Mouse (Mus musculus): ENCODE results near the gene Mt2. TPM values are rescaled to one million over a fixed set of nuclear protein-coding genes. Genes with fewer than 3 reads are reported as not detected.
"Not testable (repeated sequence)": the region's sequence is repeated elsewhere in the genome, so short reads cannot be mapped to it uniquely, and the experiment has no call there.

The Mt2 gene
- polyA plus RNA-seq, 1 experiment from 2014 or later = 28.9 TPM

- H3K4me3 ChIP-seq (ENCODE audit: low read depth, low read length) = no peak within 1 kb of the TSS
- H3K4me2 ChIP-seq (ENCODE audit: low read depth, low read length) = no peak within 1 kb of the TSS
- no peaks in the 10 kb centered on the region for H3K9me3 ChIP-seq (ENCODE audit: control insufficient read depth, low read length)
- no peaks in the 10 kb centered on the region for H3K36me3 ChIP-seq (ENCODE audit: control insufficient read depth, insufficient read depth, low read length)
- H3K9ac ChIP-seq (replicated peaks; ENCODE audit: low read depth, low read length) = no peak within 1 kb of the TSS
- H3K27ac ChIP-seq (ENCODE audit: low read depth, low read length) = no peak within 1 kb of the TSS
- WGBS = 65% methylated on average over 6 of the region's 6 CpGs
- H3K4me1 ChIP-seq (ENCODE audit: control insufficient read depth, insufficient read depth, low read length) = no peaks in the 10 kb centered on the region
- no peaks in the 10 kb centered on the region for H3K27me3 ChIP-seq (ENCODE audit: control insufficient read depth, insufficient read depth, low read length)
- ATAC-seq (ENCODE audit: low read depth) = no peak
Measured at GRCm38 (mm10) chr8:94136933-94137332, 35.5 kb upstream of the Mt2 start, which contains the start of gene Mt4. Gene Mt4 (plus strand): TSS chr8:94137197.

GRCm38 (mm10) chr8:94140266-94140795 lies 32.1 kb upstream of the Mt2 start:
- no peak overlapping the region for H3K27ac ChIP-seq (ENCODE audit: low read depth, low read length)
- WGBS = 89% methylated on average over 4 of the region's 4 CpGs
- H3K4me2 ChIP-seq (ENCODE audit: low read depth, low read length) = no peak overlapping the region
- H3K9me3 ChIP-seq (ENCODE audit: control insufficient read depth, low read length) = no peaks in the 10 kb centered on the region
- no peaks in the 10 kb centered on the region for H3K4me1 ChIP-seq (ENCODE audit: control insufficient read depth, insufficient read depth, low read length)
- ATAC-seq (ENCODE audit: low read depth) = no peak
- no peak overlapping the region for H3K4me3 ChIP-seq (ENCODE audit: low read depth, low read length)
- H3K36me3 ChIP-seq (ENCODE audit: control insufficient read depth, insufficient read depth, low read length) = no peaks in the 10 kb centered on the region
- H3K27me3 ChIP-seq (ENCODE audit: control insufficient read depth, insufficient read depth, low read length) = no peaks in the 10 kb centered on the region
- H3K9ac ChIP-seq (replicated peaks; ENCODE audit: low read depth, low read length) = no peak overlapping the region

- no peak overlapping the region for H3K4me3 ChIP-seq (ENCODE audit: low read depth, low read length)
- no peak overlapping the region for H3K27ac ChIP-seq (ENCODE audit: low read depth, low read length)
- no peaks in the 10 kb centered on the region for H3K9me3 ChIP-seq (ENCODE audit: control insufficient read depth, low read length)
- WGBS = 47% methylated on average over 5 of the region's 5 CpGs
- ATAC-seq (ENCODE audit: low read depth) = no peak
- H3K36me3 ChIP-seq (ENCODE audit: control insufficient read depth, insufficient read depth, low read length) = no peaks in the 10 kb centered on the region
- H3K4me1 ChIP-seq (ENCODE audit: control insufficient read depth, insufficient read depth, low read length) = peaks cover 5% of the 10 kb centered on the region; the same call in 1 of the 2 replicates
- H3K9ac ChIP-seq (replicated peaks; ENCODE audit: low read depth, low read length) = no peak overlapping the region
- no peak overlapping the region for H3K4me2 ChIP-seq (ENCODE audit: low read depth, low read length)
- H3K27me3 ChIP-seq (ENCODE audit: control insufficient read depth, insufficient read depth, low read length) = no peaks in the 10 kb centered on the region
Measured at GRCm38 (mm10) chr8:94148236-94148635, 24.2 kb upstream of the Mt2 start.

GRCm38 (mm10) chr8:94150925-94151324 lies 21.5 kb upstream of the Mt2 start:
- no peak overlapping the region for H3K27ac ChIP-seq (ENCODE audit: low read depth, low read length)
- H3K9me3 ChIP-seq (ENCODE audit: control insufficient read depth, low read length) = no peaks in the 10 kb centered on the region
- H3K4me1 ChIP-seq (ENCODE audit: control insufficient read depth, insufficient read depth, low read length) = peaks cover 5% of the 10 kb centered on the region; the same call in 1 of the 2 replicates
- no peaks in the 10 kb centered on the region for H3K27me3 ChIP-seq (ENCODE audit: control insufficient read depth, insufficient read depth, low read length)
- 83% methylated on average over 5 of the region's 5 CpGs for WGBS
- no peak overlapping the region for H3K4me3 ChIP-seq (ENCODE audit: low read depth, low read length)
- ATAC-seq (ENCODE audit: low read depth) = no peak
- H3K4me2 ChIP-seq (ENCODE audit: low read depth, low read length) = no peak overlapping the region
- H3K36me3 ChIP-seq (ENCODE audit: control insufficient read depth, insufficient read depth, low read length) = no peaks in the 10 kb centered on the region
- H3K9ac ChIP-seq (replicated peaks; ENCODE audit: low read depth, low read length) = no peak overlapping the region

GRCm38 (mm10) chr8:94152513-94153300 lies 19.8 kb upstream of the Mt2 start, which contains the start of gene Mt3:
Gene Mt3 (plus strand): TSS chr8:94152607.
- peak within 1 kb of the TSS; percentile 57 for H3K9ac ChIP-seq (replicated peaks; ENCODE audit: low read depth, low read length)

GRCm38 (mm10) chr8:94153451-94153850 lies 19.0 kb upstream of the Mt2 start:
- Histone ChIP-seq H3K27me3 (ENCODE audit: control insufficient read depth, insufficient read depth, low read length) (no peaks in the 10 kb centered on the region), H3K4me3 (ENCODE audit: low read depth, low read length) (peak overlapping the region; percentile 43), H3K27ac (ENCODE audit: low read depth, low read length) (peak overlapping the region; percentile 55), H3K36me3 (ENCODE audit: control insufficient read depth, insufficient read depth, low read length) (no peaks in the 10 kb centered on the region), H3K9me3 (ENCODE audit: control insufficient read depth, low read length) (no peaks in the 10 kb centered on the region), H3K4me2 (ENCODE audit: low read depth, low read length) (peak overlapping the region; percentile 79), H3K4me1 (ENCODE audit: control insufficient read depth, insufficient read depth, low read length) (peaks cover 5% of the 10 kb centered on the region; the same call in 1 of the 2 replicates), H3K9ac (replicated peaks; ENCODE audit: low read depth, low read length) (peak overlapping the region; percentile 57; the same call in 1 of the 2 replicates)
- 17% methylated on average over 7 of the region's 7 CpGs for WGBS
- ATAC-seq (ENCODE audit: low read depth) = peak; percentile 28; the same call in 1 of the 2 replicates

More at GRCm38 (mm10) chr8:94152513-94153300, 19.8 kb upstream of the Mt2 start, which contains the start of gene Mt3:
- Histone ChIP-seq H3K27ac (ENCODE audit: low read depth, low read length) (peak within 1 kb of the TSS; percentile 57), H3K36me3 (ENCODE audit: control insufficient read depth, insufficient read depth, low read length) (no peaks in the 10 kb centered on the region), H3K4me3 (ENCODE audit: low read depth, low read length) (peak within 1 kb of the TSS; percentile 43), H3K27me3 (ENCODE audit: control insufficient read depth, insufficient read depth, low read length) (no peaks in the 10 kb centered on the region), H3K4me1 (ENCODE audit: control insufficient read depth, insufficient read depth, low read length) (peaks cover 5% of the 10 kb centered on the region; the same call in 1 of the 2 replicates), H3K4me2 (ENCODE audit: low read depth, low read length) (peak within 1 kb of the TSS; percentile 79), H3K9me3 (ENCODE audit: control insufficient read depth, low read length) (no peaks in the 10 kb centered on the region)
- peak; percentile 85 for ATAC-seq (ENCODE audit: low read depth)
- under 1% methylated on average over 29 of the region's 29 CpGs for WGBS

- peaks cover 5% of the 10 kb centered on the region; the same call in 1 of the 2 replicates for H3K4me1 ChIP-seq (ENCODE audit: control insufficient read depth, insufficient read depth, low read length)
- no peak overlapping the region for H3K4me3 ChIP-seq (ENCODE audit: low read depth, low read length)
- no peaks in the 10 kb centered on the region for H3K36me3 ChIP-seq (ENCODE audit: control insufficient read depth, insufficient read depth, low read length)
- no peak overlapping the region; the same call in 1 of the 2 replicates for H3K27ac ChIP-seq (ENCODE audit: low read depth, low read length)
- H3K9ac ChIP-seq (replicated peaks; ENCODE audit: low read depth, low read length) = no peak overlapping the region
- WGBS = 37% methylated on average over 6 of the region's 6 CpGs
- H3K27me3 ChIP-seq (ENCODE audit: control insufficient read depth, insufficient read depth, low read length) = no peaks in the 10 kb centered on the region
- ATAC-seq (ENCODE audit: low read depth) = no peak
- H3K4me2 ChIP-seq (ENCODE audit: low read depth, low read length) = no peak overlapping the region
- H3K9me3 ChIP-seq (ENCODE audit: control insufficient read depth, low read length) = no peaks in the 10 kb centered on the region
Measured at GRCm38 (mm10) chr8:94154537-94154936, 17.9 kb upstream of the Mt2 start.

- H3K4me1 ChIP-seq (ENCODE audit: control insufficient read depth, insufficient read depth, low read length) = peaks cover 5% of the 10 kb centered on the region; the same call in 1 of the 2 replicates
- no peaks in the 10 kb centered on the region for H3K27me3 ChIP-seq (ENCODE audit: control insufficient read depth, insufficient read depth, low read length)
- H3K4me2 ChIP-seq (ENCODE audit: low read depth, low read length) = no peak overlapping the region
- H3K9ac ChIP-seq (replicated peaks; ENCODE audit: low read depth, low read length) = no peak overlapping the region
- H3K36me3 ChIP-seq (ENCODE audit: control insufficient read depth, insufficient read depth, low read length) = no peaks in the 10 kb centered on the region
- H3K4me3 ChIP-seq (ENCODE audit: low read depth, low read length) = no peak overlapping the region
- H3K27ac ChIP-seq (ENCODE audit: low read depth, low read length) = no peak overlapping the region
- no peak for ATAC-seq (ENCODE audit: low read depth)
- WGBS = 81% methylated on average over 4 of the region's 4 CpGs
- no peaks in the 10 kb centered on the region for H3K9me3 ChIP-seq (ENCODE audit: control insufficient read depth, low read length)
Measured at GRCm38 (mm10) chr8:94156092-94156491, 16.4 kb upstream of the Mt2 start.

GRCm38 (mm10) chr8:94165772-94166171 lies 6.7 kb upstream of the Mt2 start:
- H3K36me3 ChIP-seq (ENCODE audit: control insufficient read depth, insufficient read depth, low read length); H3K9ac ChIP-seq (replicated peaks; ENCODE audit: low read depth, low read length); H3K4me2 ChIP-seq (ENCODE audit: low read depth, low read length); ATAC-seq (ENCODE audit: low read depth); H3K9me3 ChIP-seq (ENCODE audit: control insufficient read depth, low read length); H3K27me3 ChIP-seq (ENCODE audit: control insufficient read depth, insufficient read depth, low read length); H3K4me1 ChIP-seq (ENCODE audit: control insufficient read depth, insufficient read depth, low read length); H3K27ac ChIP-seq (ENCODE audit: low read depth, low read length); H3K4me3 ChIP-seq (ENCODE audit: low read depth, low read length): not testable (repeated sequence)
- 71% methylated on average over 8 of the region's 8 CpGs for WGBS
